Mouse (Mus musculus): Measurements from ENCODE around the gene Gm13212. TPM values are rescaled to one million over a fixed set of nuclear protein-coding genes. Genes with fewer than 3 reads are reported as not detected.
"Not testable (repeated sequence)": the region's sequence is repeated elsewhere in the genome, so short reads cannot be mapped to it uniquely, and the experiment has no call there.

Gm13212 gene
- total RNA-seq (2021) = under 1 TPM; 0.17 to 0.34 TPM

- DNase-seq (ENCODE audit: extremely low spot score in 1 of 2, low spot score in 2 of 2) = peak in 1 of 2 experiments; percentile 17
- intact Hi-C loops (cut with DNase I) = not testable (repeated sequence)
Observed at GRCm38 (mm10) chr4:145585078-145585477, at the start of gene Gm13212. TSS of gene Gm13212 (plus strand) at chr4:145585166.

GRCm38 (mm10) chr4:145543861-145544260 is 41.1 kb upstream of the Gm13212 start:
- DNase-seq (ENCODE audit: extremely low spot score in 1 of 2, low spot score in 2 of 2); intact Hi-C loops (cut with DNase I): not testable (repeated sequence)

DNA sequence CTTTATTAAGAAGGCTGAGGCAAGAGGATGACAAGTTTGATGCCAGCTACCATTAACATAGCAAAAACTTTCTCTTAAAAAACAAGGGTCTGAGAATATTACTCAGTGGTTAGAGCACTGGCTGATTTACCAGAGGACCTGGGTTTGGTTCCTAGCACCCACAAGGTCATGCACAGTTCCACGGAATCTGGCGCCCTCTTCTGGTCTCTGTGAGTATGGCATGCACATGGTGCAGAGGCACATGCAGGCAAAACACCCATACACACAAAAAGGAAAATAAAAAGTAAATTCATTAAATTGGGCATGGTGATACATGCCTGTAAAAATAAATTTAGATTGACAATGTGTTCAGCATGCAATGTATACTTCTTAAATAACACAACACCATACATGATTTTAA is 39.9 kb upstream of the Gm13212 start:
- intact Hi-C loops (cut with DNase I) = not testable (repeated sequence)

GRCm38 (mm10) chr4:145545734-145546349 is 39.1 kb upstream of the Gm13212 start:
- intact Hi-C loops (cut with DNase I) = not testable (repeated sequence)

More for the DNA sequence above, 39.9 kb upstream of the Gm13212 start:
- not testable (repeated sequence) for DNase-seq (ENCODE audit: extremely low spot score in 1 of 2, low spot score in 2 of 2)

GRCm38 (mm10) chr4:145546477-145546876 is 38.5 kb upstream of the Gm13212 start:
- intact Hi-C loops (cut with DNase I) = not testable (repeated sequence)

More at GRCm38 (mm10) chr4:145545734-145546349, 39.1 kb upstream of the Gm13212 start:
- DNase-seq (ENCODE audit: extremely low spot score in 1 of 2, low spot score in 2 of 2) = not testable (repeated sequence)

GRCm38 (mm10) chr4:145556680-145557079 is 28.3 kb upstream of the Gm13212 start:
- DNase-seq (ENCODE audit: extremely low spot score in 1 of 2, low spot score in 2 of 2) = no peak
- intact Hi-C loops (cut with DNase I) = loop anchor here (5.0 kb wide), 1 partner anchor 1861 kb away; no protein-coding TSS in a partner anchor

More at GRCm38 (mm10) chr4:145546477-145546876, 38.5 kb upstream of the Gm13212 start:
- DNase-seq (ENCODE audit: extremely low spot score in 1 of 2, low spot score in 2 of 2) = not testable (repeated sequence)

DNA sequence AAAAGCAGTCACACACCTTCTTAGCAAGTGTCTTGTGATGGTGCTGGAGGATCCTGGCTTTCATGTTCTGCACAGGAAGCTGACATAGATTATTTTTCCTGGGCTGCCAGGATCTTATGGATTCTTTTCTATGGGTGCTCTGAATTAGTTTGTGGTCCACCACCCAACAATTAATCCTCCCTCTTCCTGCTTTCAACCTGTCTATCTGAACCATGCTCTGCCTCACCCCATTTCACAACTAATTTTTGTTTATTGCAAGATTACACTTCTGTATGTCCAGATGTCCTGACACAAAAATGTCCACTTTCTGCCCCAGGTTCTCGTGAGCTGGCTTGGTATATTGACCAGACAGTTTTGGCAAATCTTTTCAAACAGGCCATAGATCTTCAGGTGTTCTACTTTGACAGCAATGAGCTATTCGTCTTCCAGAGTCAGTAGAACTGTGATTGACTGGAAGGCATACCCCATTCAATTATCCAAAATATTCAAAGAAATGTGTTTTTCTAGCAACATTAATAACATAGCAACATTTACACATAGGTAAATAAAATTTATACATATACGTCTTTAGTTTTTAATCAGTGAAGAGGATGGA is 25.4 kb upstream of the Gm13212 start:
- no peak for DNase-seq (ENCODE audit: extremely low spot score in 1 of 2, low spot score in 2 of 2)
- intact Hi-C loops (cut with DNase I) = loop anchor here (1.0 to 5.0 kb wide), 2 partner anchors 1858 to 1960 kb away; no protein-coding TSS in a partner anchor

DNA sequence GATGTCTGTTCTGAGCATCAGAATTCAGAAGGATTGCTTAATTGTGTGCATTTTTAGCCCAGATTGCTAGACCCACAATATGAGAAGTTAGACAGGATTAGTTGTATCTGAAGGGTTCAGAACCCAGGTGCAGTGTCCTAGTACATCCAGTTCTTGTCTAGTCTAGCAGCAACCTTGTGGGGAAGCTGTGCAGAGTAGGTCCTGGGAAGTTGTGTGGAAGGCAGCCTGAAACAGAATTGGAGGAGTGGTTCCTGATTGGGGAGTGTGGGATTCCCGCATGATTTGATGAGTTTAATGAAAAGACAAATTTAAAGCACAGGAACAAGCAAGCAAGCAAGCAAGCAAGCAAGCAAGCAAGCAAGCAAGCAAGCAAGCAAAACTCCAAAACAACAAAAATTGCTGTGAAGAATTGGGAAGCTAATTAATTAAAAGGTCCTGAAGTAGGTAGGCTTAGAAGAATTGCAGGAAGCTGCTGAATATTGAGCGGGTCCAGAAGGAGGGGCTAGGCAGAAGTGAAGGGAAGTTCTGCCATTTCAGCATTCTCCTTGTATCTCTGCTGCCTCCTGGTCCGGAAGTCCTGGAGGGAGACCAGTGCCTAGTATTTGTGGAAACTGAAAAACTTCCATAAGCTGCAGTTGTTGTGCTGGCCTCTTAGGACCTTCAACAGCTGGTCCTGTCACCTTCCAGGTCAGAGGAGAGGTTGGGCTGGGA is 20.7 kb upstream of the Gm13212 start:
- no peak for DNase-seq (ENCODE audit: extremely low spot score in 1 of 2, low spot score in 2 of 2)
- intact Hi-C loops (cut with DNase I) = no loop called here

- DNase-seq (ENCODE audit: extremely low spot score in 1 of 2, low spot score in 2 of 2); intact Hi-C loops (cut with DNase I): not testable (repeated sequence)
Observed at GRCm38 (mm10) chr4:145570461-145570860, 14.5 kb upstream of the Gm13212 start.

GRCm38 (mm10) chr4:145576623-145577022 is 8.3 kb upstream of the Gm13212 start:
- intact Hi-C loops (cut with DNase I); DNase-seq (ENCODE audit: extremely low spot score in 1 of 2, low spot score in 2 of 2): not testable (repeated sequence)

DNA sequence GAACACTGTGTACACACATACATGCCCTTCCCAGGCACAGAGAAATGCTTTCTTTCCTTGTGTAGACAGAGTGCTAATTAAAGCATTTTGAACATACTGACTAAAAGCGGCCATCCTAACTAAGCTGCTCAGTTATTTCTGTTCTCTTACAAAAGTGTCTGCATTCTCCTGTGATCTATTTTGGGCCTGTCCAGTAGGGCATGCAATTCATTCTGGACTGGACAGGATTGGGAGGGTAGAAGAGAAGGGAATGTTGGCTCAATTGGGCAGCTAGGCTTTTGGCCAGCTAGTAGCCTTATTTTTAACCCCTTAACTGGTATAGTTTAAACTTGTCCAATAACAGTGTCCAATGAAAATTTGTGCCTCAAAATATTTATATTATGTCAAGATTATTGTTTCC is 4.6 kb upstream of the Gm13212 start:
- intact Hi-C loops (cut with DNase I) = loop anchor here (2.0 kb wide), 1 partner anchor 172 kb away; no protein-coding TSS in a partner anchor

GRCm38 (mm10) chr4:145586046-145586445 is 1.1 kb downstream of the Gm13212 start:
- intact Hi-C loops (cut with DNase I); DNase-seq (ENCODE audit: extremely low spot score in 1 of 2, low spot score in 2 of 2): not testable (repeated sequence)

More for the DNA sequence above, 4.6 kb upstream of the Gm13212 start:
- not testable (repeated sequence) for DNase-seq (ENCODE audit: extremely low spot score in 1 of 2, low spot score in 2 of 2)

- DNase-seq (ENCODE audit: extremely low spot score in 1 of 2, low spot score in 2 of 2) = peak in 1 of 2 experiments; percentile 17
- intact Hi-C loops (cut with DNase I) = not testable (repeated sequence)
Observed at GRCm38 (mm10) chr4:145594183-145594582, 9.2 kb downstream of the Gm13212 start.

DNA sequence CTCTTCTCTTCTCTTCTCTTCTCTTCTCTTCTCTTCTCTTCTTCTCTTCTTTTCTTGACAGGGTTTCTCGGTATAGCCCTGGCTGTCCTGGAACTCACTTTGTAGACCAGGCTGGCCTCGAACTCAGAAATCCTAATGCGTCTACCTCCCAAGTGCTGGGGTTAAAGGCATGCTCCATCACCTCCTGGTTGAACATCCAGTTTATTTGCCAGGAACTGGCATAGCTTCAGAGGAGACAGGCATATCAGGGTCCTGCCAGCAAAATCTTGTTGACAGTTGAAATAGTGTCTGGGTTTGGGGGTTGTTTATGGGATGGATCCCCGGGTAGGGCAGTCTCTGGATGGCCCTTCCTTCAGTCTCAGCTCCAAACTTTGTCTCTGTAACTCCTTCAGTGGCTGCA is 9.8 kb downstream of the Gm13212 start:
- intact Hi-C loops (cut with DNase I); DNase-seq (ENCODE audit: extremely low spot score in 1 of 2, low spot score in 2 of 2): not testable (repeated sequence)

DNA sequence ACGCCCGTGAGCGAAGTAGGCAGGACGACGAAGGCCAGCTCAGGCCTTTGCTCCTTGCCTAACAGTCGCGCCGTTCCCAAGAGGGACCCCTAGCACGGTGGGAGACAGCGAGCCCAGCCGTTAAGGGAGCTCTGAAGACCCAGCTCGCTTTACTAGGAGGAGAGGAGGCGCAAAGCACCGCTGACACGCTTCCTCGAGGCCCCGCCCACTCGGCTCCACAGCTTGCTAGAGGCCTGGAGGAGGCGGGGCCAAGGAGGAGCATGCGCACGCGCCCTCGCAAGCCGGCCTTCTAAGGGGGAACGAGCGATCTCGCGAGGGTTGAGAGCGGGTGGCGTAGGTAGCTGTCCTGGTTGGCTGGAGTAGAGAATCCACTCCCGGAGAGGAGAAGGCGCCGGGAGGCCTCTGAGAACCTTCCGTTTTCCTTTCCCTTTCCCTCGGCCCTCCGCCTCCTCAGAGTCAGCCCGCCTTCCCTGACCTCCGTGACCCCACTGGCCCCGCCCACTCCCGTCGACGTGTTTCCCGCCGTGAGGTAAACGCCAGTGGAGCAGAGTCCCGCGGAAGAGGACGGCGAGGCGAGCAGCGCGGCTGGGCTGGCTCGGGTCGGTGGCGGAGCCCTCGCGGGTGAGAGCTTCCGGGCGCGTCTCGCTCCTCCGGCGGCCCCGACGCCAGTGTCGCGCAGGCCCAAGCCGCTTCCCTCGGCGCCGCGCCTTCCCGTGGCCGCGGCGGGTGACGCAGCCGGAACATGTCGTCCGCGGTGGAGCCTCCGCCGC is 55.6 kb downstream of the Gm13212 start:
- intact Hi-C loops (cut with DNase I) = not testable (repeated sequence)
- DNase-seq (ENCODE audit: extremely low spot score in 1 of 2, low spot score in 2 of 2) = peak in 1 of 2 experiments; percentile 28

GRCm38 (mm10) chr4:145670385-145670784 is 85.4 kb downstream of the Gm13212 start, which contains the start of gene Zfp980:
TSS of gene Zfp980 (plus strand) at chr4:145670685.
- intact Hi-C loops (cut with DNase I); DNase-seq (ENCODE audit: extremely low spot score in 1 of 2, low spot score in 2 of 2): not testable (repeated sequence)

DNA sequence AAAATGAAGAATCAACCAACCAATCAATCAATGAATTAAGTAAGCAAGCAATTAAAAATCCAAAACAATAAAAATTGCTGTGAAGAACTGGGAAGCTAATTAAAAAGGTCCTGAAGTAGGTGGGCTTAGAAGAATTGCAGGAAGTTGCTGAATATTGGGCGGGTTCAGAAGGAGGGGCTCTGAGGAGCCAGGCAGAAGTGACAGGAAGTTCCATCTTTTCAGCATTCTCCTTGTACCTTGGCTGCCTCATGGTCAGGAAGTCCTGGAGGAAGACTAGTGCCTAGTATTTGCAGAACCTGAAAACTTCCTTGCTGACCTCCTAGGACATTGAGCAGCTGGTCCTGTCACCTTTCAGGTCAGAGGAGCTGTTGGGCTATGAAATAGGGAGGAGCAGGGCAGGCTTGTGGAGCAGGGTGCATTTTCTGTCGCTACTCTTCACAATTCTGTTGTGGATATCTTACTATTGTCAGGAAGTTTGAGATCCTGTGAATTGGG is 89.4 kb downstream of the Gm13212 start:
- DNase-seq (ENCODE audit: extremely low spot score in 1 of 2, low spot score in 2 of 2); intact Hi-C loops (cut with DNase I): not testable (repeated sequence)
